ENCODE assay signal across 14 mouse cellular contexts in the genomic region with DNA sequence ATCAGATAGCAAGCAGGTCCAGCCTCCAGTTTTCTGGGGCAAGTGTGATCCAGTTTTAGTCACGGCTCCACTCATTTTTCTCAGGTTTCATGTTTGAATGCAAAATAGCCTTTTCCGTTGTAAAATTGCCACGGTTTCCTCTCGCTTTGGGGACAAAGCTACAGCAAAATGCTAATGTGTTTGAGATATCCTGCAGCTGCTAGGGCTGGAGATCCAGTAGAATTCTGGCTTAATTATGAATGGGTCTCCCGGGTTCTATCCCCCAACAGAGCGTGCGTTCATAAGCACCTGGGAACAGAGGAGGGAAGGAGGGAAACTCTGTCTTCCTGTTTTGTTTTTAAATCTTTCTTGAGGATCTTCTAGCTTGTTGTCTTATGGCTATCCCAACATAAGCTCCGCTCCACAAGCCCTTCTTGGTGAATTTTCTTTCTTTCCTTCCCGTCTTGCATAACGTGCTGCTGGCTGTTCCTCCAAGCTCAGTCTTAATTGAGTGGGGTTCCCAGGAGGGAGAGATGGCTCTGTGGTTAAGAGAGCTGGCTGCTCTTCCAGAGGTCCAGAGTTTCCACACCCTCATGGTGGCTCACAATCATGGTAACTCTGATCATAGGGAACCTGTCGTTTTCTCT. TPM values are rescaled to one million over a fixed set of nuclear protein-coding genes. Genes with fewer than 3 reads are reported as not detected.
DNase-seq lines count a peak whose midpoint lies in the region; ATAC-seq and TF ChIP-seq lines count a peak whose summit lies in the region.
"Had no signal": no experiment of that assay in that cellular context is flagged by ENCODE, and none has a peak within 500 bp of the region (broad histone marks: within the 10 kb centered on the region; RNA-seq: fewer than 3 reads in every experiment).

No protein-coding gene starts in this region.

- no peak for ATAC-seq in heart, embryonic 11.5 days (replicated peaks; ENCODE audit: insufficient number of reproducible peaks, low FRiP score, low TSS enrichment)
- no peak for ATAC-seq in liver, embryonic 15.5 days (ENCODE audit: insufficient read depth)

- no peak overlapping the region for H3K9ac ChIP-seq in heart, embryonic 11.5 days (ENCODE audit: low read depth, low read length)
- no peak overlapping the region for H3K9ac ChIP-seq in liver, embryonic 15.5 days
- H3K9ac ChIP-seq: embryonic facial prominence, embryonic 13.5 days; heart, embryonic 15.5 days had no signal

- H3K27ac ChIP-seq in heart, embryonic 11.5 days (ENCODE audit: low read depth, low read length): no peak overlapping the region
- peak overlapping the region; percentile 73 for H3K27ac ChIP-seq in spleen, adult 2 months (ENCODE audit: insufficient read depth, low read length)
- H3K27ac ChIP-seq in liver, embryonic 15.5 days (replicated peaks): 0 out of 2 replicates have a peak overlapping the region, but pooled peaks have one; percentile 8
- H3K27ac ChIP-seq: embryonic facial prominence, embryonic 13.5 days; heart, embryonic 15.5 days; hindbrain, postnatal 0 days had no signal

- no peak for TF ChIP-seq CTCF in spleen, adult 2 months (IDR thresholded peaks at IDR 0.05; ENCODE audit: extremely low read depth, insufficient read depth, insufficient read length, insufficient replicate concordance)

- no peaks in the 10 kb centered on the region for H3K9me3 ChIP-seq in heart, embryonic 11.5 days (replicated peaks; ENCODE audit: control insufficient read depth, low read length)
- H3K9me3 ChIP-seq in liver, embryonic 15.5 days (replicated peaks): no peaks in the 10 kb centered on the region
- H3K9me3 ChIP-seq: embryonic facial prominence, embryonic 13.5 days; heart, embryonic 15.5 days had no signal

- 0 out of 2 replicates have a peak, but pooled peaks cover 2% of the 10 kb centered on the region for H3K4me1 ChIP-seq in heart, embryonic 11.5 days (ENCODE audit: control insufficient read depth, insufficient read depth, low read length)
- H3K4me1 ChIP-seq in spleen, adult 2 months (ENCODE audit: control insufficient read depth, insufficient read depth, insufficient read length): peaks cover 2% of the 10 kb centered on the region; the same call in 1 of the 2 replicates
- no peaks in the 10 kb centered on the region for H3K4me1 ChIP-seq in liver, embryonic 15.5 days (replicated peaks)
- H3K4me1 ChIP-seq: heart, embryonic 15.5 days had no signal

- 82% methylated on average over 11 of the region's 11 CpGs for WGBS in heart, embryonic 11.5 days (ENCODE audit: insufficient replicate concordance)
- WGBS in spleen, adult 2 months: 12% methylated on average over 11 of the region's 11 CpGs
- 20% methylated on average over 11 of the region's 11 CpGs for WGBS in liver, embryonic 15.5 days (ENCODE audit: insufficient replicate concordance)

- DNase-seq in heart, adult 18-20 months: peak; percentile 57 to 66
- no peak for DNase-seq in spleen, adult 2 months (ENCODE audit: low read depth in 1 of 2, low spot score in 2 of 2)
- DNase-seq in spleen, postnatal 4 days (ENCODE audit: low spot score in 2 of 2): no peak
- DNase-seq in skeletal muscle tissue, adult 2 months (ENCODE audit: low read depth, low spot score): peak; percentile 54
- no peak for DNase-seq in left cerebral cortex, adult 11 months (ENCODE audit: low spot score)
- DNase-seq in embryo, embryonic 9.5 days (ENCODE audit: extremely low spot score): no peak
- DNase-seq: adrenal gland, postnatal 10 days; cerebellum, adult 18-20 months; kidney, postnatal 10 days had no signal

- H3K4me2 ChIP-seq in heart, embryonic 11.5 days: no peak overlapping the region
- peak overlapping the region; percentile 23; the same call in 1 of the 2 replicates for H3K4me2 ChIP-seq in liver, embryonic 15.5 days
- H3K4me2 ChIP-seq: embryonic facial prominence, embryonic 13.5 days had no signal

- TF ChIP-seq POLR2A in spleen, adult 2 months (IDR thresholded peaks at IDR 0.05; ENCODE audit: low read depth, low read length): no peak

- H3K4me3 ChIP-seq in heart, embryonic 11.5 days (ENCODE audit: low read depth, low read length): no peak overlapping the region
- H3K4me3 ChIP-seq in spleen, adult 2 months (ENCODE audit: extremely low read depth, insufficient read depth, insufficient read length): peak overlapping the region; percentile 44
- no peak overlapping the region for H3K4me3 ChIP-seq in liver, embryonic 15.5 days (replicated peaks)
- H3K4me3 ChIP-seq: embryonic facial prominence, embryonic 13.5 days; heart, embryonic 15.5 days had no signal

- no peaks in the 10 kb centered on the region for H3K27me3 ChIP-seq in heart, embryonic 11.5 days (ENCODE audit: control insufficient read depth, insufficient read depth, low read length)
- no peaks in the 10 kb centered on the region for H3K27me3 ChIP-seq in spleen, adult 2 months (ENCODE audit: control insufficient read depth, insufficient read depth, low read length)
- peaks cover 21% of the 10 kb centered on the region for H3K27me3 ChIP-seq in liver, embryonic 15.5 days
- H3K27me3 ChIP-seq: embryonic facial prominence, embryonic 13.5 days; heart, embryonic 15.5 days had no signal

- H3K36me3 ChIP-seq in heart, embryonic 11.5 days (ENCODE audit: control insufficient read depth, insufficient read depth, low read length): no peaks in the 10 kb centered on the region
- H3K36me3 ChIP-seq in spleen, adult 2 months (ENCODE audit: control insufficient read depth, insufficient read depth, low read length): peaks cover 2% of the 10 kb centered on the region; the same call in 1 of the 2 replicates
- H3K36me3 ChIP-seq in liver, embryonic 15.5 days (replicated peaks): no peaks in the 10 kb centered on the region
- H3K36me3 ChIP-seq: embryonic facial prominence, embryonic 13.5 days; heart, embryonic 15.5 days had no signal

RNA-seq across cellular contexts. Expression of gene Il12a, which starts 2.3 kb away (rescaled TPM):
- under 1 TPM in 1 of 2 experiments, not detected in 1; 0.82 TPM for total RNA-seq in heart, adult 18-20 months (2021)
- 0.53 TPM in 1 of 2 replicates, not detected in the other for polyA plus RNA-seq in heart, embryonic 11.5 days (2014; fragmentation: Nextera tagmentation; extraction: Ambion mirVana)
- 7.3 and 9.8 TPM in 2 replicates for polyA plus RNA-seq in spleen, adult 2 months (2012; rRNA removed)
- 1.6 and 2.3 TPM in 2 replicates for polyA plus RNA-seq in liver, embryonic 15.5 days (2015; fragmentation: Nextera tagmentation; extraction: Ambion mirVana)
- total RNA-seq: hindbrain, postnatal 0 days had no signal
- polyA plus RNA-seq: heart, embryonic 15.5 days had no signal

Comparison
In these comparisons a context has a peak if more than half of its experiments do, and no peak if none do; other contexts are left out.
1. DNase-seq: peak in heart, adult 18-20 months (2 of 2) and skeletal muscle tissue, adult 2 months (single experiment); none in spleen, adult 2 months (0 of 2), spleen, postnatal 4 days (0 of 2), left cerebral cortex, adult 11 months (single experiment) and embryo, embryonic 9.5 days (single experiment).